Mouse (Mus musculus) G1E (cell line): ENCODE measurements around the gene Camk2n1. TPM values are rescaled to one million over a fixed set of nuclear protein-coding genes. Genes with fewer than 3 reads are reported as not detected.
"Not testable (repeated sequence)": the region's sequence is repeated elsewhere in the genome, so short reads cannot be mapped to it uniquely, and the experiment has no call there.

Source experiments
- ATAC-seq: 2 replicates; pipeline ENCODE4 v1.8.0; 2016; ENCODE audit warnings: mild to moderate bottlenecking; ENCODE audit not compliant: insufficient number of reproducible peaks, poor library complexity, low FRiP score, severe bottlenecking; ENCODE audit errors: extremely low read depth
- DNase-seq: peaks from one replicate; pipeline ENCODE4 v3.0.0; 2012; ENCODE audit warnings: low spot score
- H3K27me3 ChIP-seq: 2 replicates; pipeline ENCODE4 v1.6.1; 2012; ENCODE audit warnings: mild to moderate bottlenecking, low read length, inconsistent platforms; ENCODE audit not compliant: insufficient read depth
- H3K36me3 ChIP-seq: replicated peaks from 2 replicates; pipeline ENCODE3; 2012; ENCODE audit warnings: mild to moderate bottlenecking, inconsistent platforms
- H3K4me1 ChIP-seq: 2 replicates; pipeline ENCODE4 v1.6.1; 2012; ENCODE audit warnings: low read depth, low read length, inconsistent platforms, mixed read lengths; ENCODE audit not compliant: insufficient read depth
- H3K4me3 ChIP-seq: 2 replicates; pipeline ENCODE4 v1.5.1; 2012; ENCODE audit warnings: low read depth, mild to moderate bottlenecking, inconsistent platforms, low read length, moderate library complexity, mixed read lengths
- H3K9me3 ChIP-seq: replicated peaks from 2 replicates; pipeline ENCODE4 v1.6.1; 2012; ENCODE audit warnings: inconsistent platforms
- CTCF ChIP-seq: IDR thresholded peaks from 2 replicates; pipeline ENCODE4 v1.5.1; 2012; ENCODE audit warnings: low read depth, low read length, inconsistent platforms, mixed read lengths
- GATA1 ChIP-seq: IDR thresholded peaks from 2 replicates; pipeline ENCODE4 v1.6.1; 2012; ENCODE audit warnings: borderline replicate concordance, low read length, inconsistent platforms, mixed read lengths
- GATA2 ChIP-seq: IDR thresholded peaks from 2 replicates; pipeline ENCODE4 v1.6.1; 2012; ENCODE audit warnings: low read depth, low read length, inconsistent platforms, borderline replicate concordance
- POLR2AphosphoS5 ChIP-seq: IDR thresholded peaks from 2 replicates; pipeline ENCODE4 v1.6.1; 2012; ENCODE audit warnings: low read depth, low read length, inconsistent platforms; ENCODE audit not compliant: insufficient replicate concordance
- TAL1 ChIP-seq: conservative IDR thresholded peaks from 2 replicates; pipeline ENCODE4 v1.6.1; 2012; ENCODE audit warnings: low read depth, low read length, inconsistent platforms, mixed read lengths
- polyA plus RNA-seq: library from polyadenylated mRNA; stranded (reverse); fragments of >175 nt; gene quantifications from 2 replicates; pipeline ENCODE4 v1.2.3, GENCODE M21; 2012
- total RNA-seq, 2 experiments: library from RNA; stranded (forward) in 1 of 2; stranded (reverse) in 1 of 2; fragments of 200-1000 nt in 1 of 2; fragments of >200 nt in 1 of 2; fragmentation: Nextera tagmentation in 1 of 2; gene quantifications; 2 replicates each; pipeline ENCODE4 v1.2.3; 2014 to 2017

Gene Camk2n1
- total and polyA plus RNA-seq, 3 experiments = 1.6 to 3.7 (median 3.0) TPM

- H3K9me3 ChIP-seq = no peaks in the 10 kb centered on the region
- ATAC-seq (no peak), DNase-seq (no peak)
- no peaks in the 10 kb centered on the region for H3K4me1 ChIP-seq
- no peaks in the 10 kb centered on the region for H3K36me3 ChIP-seq
- no peak for TF ChIP-seq GATA1
- no peak for TF ChIP-seq TAL1
- H3K27me3 ChIP-seq = peaks cover 3% of the 10 kb centered on the region; the same call in 1 of the 2 replicates
- no peak overlapping the region for H3K4me3 ChIP-seq
These were observed 38.1 kb upstream of the Camk2n1 start for GRCm38 (mm10) chr4:138415991-138416390.

GRCm38 (mm10) chr4:138416414-138416813 lies 37.7 kb upstream of the Camk2n1 start:
- Histone ChIP-seq H3K4me1 (no peaks in the 10 kb centered on the region), H3K9me3 (no peaks in the 10 kb centered on the region), H3K4me3 (no peak overlapping the region), H3K36me3 (no peaks in the 10 kb centered on the region), H3K27me3 (no peaks in the 10 kb centered on the region; the same call in 1 of the 2 replicates)
- TF ChIP-seq GATA2 (no peak), TAL1 (no peak), GATA1 (no peak), POLR2AphosphoS5 (no peak), CTCF (no peak)
- DNase-seq (no peak), ATAC-seq (no peak)

GRCm38 (mm10) chr4:138417882-138418281 lies 36.2 kb upstream of the Camk2n1 start:
- Histone ChIP-seq H3K36me3 (no peaks in the 10 kb centered on the region), H3K9me3 (no peaks in the 10 kb centered on the region), H3K27me3 (no peaks in the 10 kb centered on the region), H3K4me1 (no peaks in the 10 kb centered on the region), H3K4me3 (no peak overlapping the region)
- no peak for TF ChIP-seq CTCF
- no peak for TF ChIP-seq GATA2
- TF ChIP-seq POLR2AphosphoS5 = no peak
- no peak for TF ChIP-seq TAL1
- no peak for TF ChIP-seq GATA1
- no peak for ATAC-seq
- DNase-seq = no peak

- Histone ChIP-seq H3K27me3 (no peaks in the 10 kb centered on the region), H3K4me3 (no peak overlapping the region), H3K4me1 (no peaks in the 10 kb centered on the region), H3K9me3 (no peaks in the 10 kb centered on the region), H3K36me3 (no peaks in the 10 kb centered on the region)
- no peak for ATAC-seq
- no peak for DNase-seq
- TF ChIP-seq CTCF (no peak), GATA2 (no peak), GATA1 (no peak)
These were observed 35.7 kb upstream of the Camk2n1 start for GRCm38 (mm10) chr4:138418340-138418957.

GRCm38 (mm10) chr4:138425028-138425427 lies 29.1 kb upstream of the Camk2n1 start:
- no peak for TF ChIP-seq CTCF
- TF ChIP-seq GATA1 = no peak
- no peak for TF ChIP-seq TAL1
- TF ChIP-seq POLR2AphosphoS5 = no peak
- no peak for TF ChIP-seq GATA2
- no peak overlapping the region for H3K4me3 ChIP-seq
- peaks cover 9% of the 10 kb centered on the region for H3K4me1 ChIP-seq

GRCm38 (mm10) chr4:138425604-138426003 lies 28.5 kb upstream of the Camk2n1 start:
- ATAC-seq = not testable (repeated sequence)

More at GRCm38 (mm10) chr4:138425028-138425427, 29.1 kb upstream of the Camk2n1 start:
- Histone ChIP-seq H3K36me3 (no peaks in the 10 kb centered on the region), H3K27me3 (peaks cover 4% of the 10 kb centered on the region; the same call in 1 of the 2 replicates), H3K9me3 (no peaks in the 10 kb centered on the region)
- DNase-seq (no peak), ATAC-seq (no peak)

More at GRCm38 (mm10) chr4:138425604-138426003, 28.5 kb upstream of the Camk2n1 start:
- not testable (repeated sequence) for H3K9me3 ChIP-seq, H3K4me1 ChIP-seq, H3K4me3 ChIP-seq, DNase-seq, H3K27me3 ChIP-seq, H3K36me3 ChIP-seq
